Mouse (Mus musculus): ENCODE measurements at regions not wholly inside any gene's neighbourhood (a gene's known extent, or its start where the extent isn't known, plus 50 kb on each side); places are given as distances from the start of the nearest gene placed in this dataset.

GRCm38 (mm10) chr14:78372102-78372501, 64.3 kb upstream of the Tnfsf11 start:
- TF ChIP-seq POLR2A (IDR thresholded peaks at IDR 0.05; ENCODE audit: insufficient read depth, low read depth, low read length) (no peak), CTCF (IDR thresholded peaks at IDR 0.05; ENCODE audit: insufficient read depth, low read depth, low read length) (no peak)
